Mouse (Mus musculus): ENCODE results near the gene Gramd1b. TPM values are rescaled to one million over a fixed set of nuclear protein-coding genes. Genes with fewer than 3 reads are reported as not detected.

Gramd1b gene
- total and polyA plus RNA-seq, 2 experiments from 2014 or later, result 18.0 to 48.6 TPM

DNA sequence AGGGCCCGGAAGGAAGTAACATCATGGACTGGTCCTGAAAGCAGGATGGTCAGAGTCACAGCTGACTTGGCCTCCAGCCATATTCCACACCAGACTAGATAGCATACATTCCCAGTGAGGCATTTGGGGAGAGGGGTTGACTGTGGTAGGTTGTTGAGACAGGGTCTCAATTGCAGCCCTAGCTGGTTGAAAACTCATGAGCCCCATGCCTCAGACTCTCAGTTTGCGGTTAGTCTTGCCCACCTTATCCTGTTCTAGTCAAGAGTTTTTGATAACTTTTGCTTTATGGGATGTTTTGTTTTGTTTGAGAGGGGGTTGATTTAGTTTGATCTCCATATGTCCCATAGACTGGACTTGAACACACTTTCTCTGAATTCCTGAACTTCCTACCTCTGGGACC lies 103.5 kb downstream of the Gramd1b start:
- 96% methylated on average over 2 of the region's 2 CpGs for WGBS
- H3K27me3 ChIP-seq (ENCODE audit: insufficient read depth, low read length), result no peaks in the 10 kb centered on the region
- no peak overlapping the region for H3K9ac ChIP-seq
- no peak for DNase-seq
- no peak for ATAC-seq
- H3K36me3 ChIP-seq (ENCODE audit: insufficient read depth), result no peaks in the 10 kb centered on the region
- H3K4me3 ChIP-seq (ENCODE audit: low read depth, low read length), result no peak overlapping the region
- H3K27ac ChIP-seq (ENCODE audit: low read depth, low read length), result no peak overlapping the region
- H3K4me2 ChIP-seq (ENCODE audit: low read depth), result no peak overlapping the region
- H3K4me1 ChIP-seq (ENCODE audit: insufficient read depth), result no peaks in the 10 kb centered on the region
- H3K9me3 ChIP-seq (ENCODE audit: low read length), result no peaks in the 10 kb centered on the region
- TF ChIP-seq CTCF (IDR thresholded peaks at IDR 0.05; ENCODE audit: low read depth), result no peak

DNA sequence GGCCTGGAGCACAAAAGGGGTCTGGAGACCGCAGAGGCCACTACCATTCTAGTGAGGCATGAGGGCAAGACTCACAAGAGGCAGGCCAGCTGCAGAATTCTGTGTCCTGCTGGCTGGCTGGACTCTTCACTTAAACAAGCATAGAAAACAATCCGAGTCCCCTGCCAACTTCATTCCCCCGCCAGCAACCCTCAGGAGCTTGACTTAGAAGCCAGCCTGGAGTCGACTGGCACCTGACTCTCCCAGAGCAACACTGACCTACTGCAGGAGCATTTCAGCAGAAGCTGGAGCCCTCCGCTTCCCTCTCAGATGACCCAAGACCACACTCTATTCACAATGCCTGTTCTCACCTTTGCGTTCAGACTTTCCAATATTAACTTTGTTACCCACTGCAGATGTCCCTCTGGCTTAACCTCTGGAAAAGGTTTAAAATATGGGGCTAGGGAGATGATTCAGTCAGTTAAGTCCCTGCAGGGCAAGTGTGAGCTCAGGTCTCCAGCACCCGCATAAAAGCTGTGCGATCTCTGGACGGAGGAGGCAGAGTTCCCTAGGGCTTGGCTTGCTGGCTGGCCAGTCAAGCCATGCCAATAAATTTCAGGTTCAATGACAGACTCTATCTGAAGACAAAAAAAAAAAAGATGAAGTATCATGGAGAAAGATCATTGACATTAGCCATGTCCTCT lies 104.8 kb downstream of the Gramd1b start:
- Histone ChIP-seq H3K4me3 (ENCODE audit: low read depth, low read length) (no peak overlapping the region), H3K9me3 (ENCODE audit: low read length) (no peaks in the 10 kb centered on the region), H3K9ac (no peak overlapping the region), H3K4me1 (ENCODE audit: insufficient read depth) (no peaks in the 10 kb centered on the region), H3K4me2 (ENCODE audit: low read depth) (no peak overlapping the region), H3K36me3 (ENCODE audit: insufficient read depth) (no peaks in the 10 kb centered on the region), H3K27me3 (ENCODE audit: insufficient read depth, low read length) (no peaks in the 10 kb centered on the region), H3K27ac (ENCODE audit: low read depth, low read length) (no peak overlapping the region)
- ATAC-seq (no peak), DNase-seq (no peak)
- no peak for TF ChIP-seq CTCF (IDR thresholded peaks at IDR 0.05; ENCODE audit: low read depth)
- WGBS, result 78% methylated on average over 9 of the region's 9 CpGs

DNA sequence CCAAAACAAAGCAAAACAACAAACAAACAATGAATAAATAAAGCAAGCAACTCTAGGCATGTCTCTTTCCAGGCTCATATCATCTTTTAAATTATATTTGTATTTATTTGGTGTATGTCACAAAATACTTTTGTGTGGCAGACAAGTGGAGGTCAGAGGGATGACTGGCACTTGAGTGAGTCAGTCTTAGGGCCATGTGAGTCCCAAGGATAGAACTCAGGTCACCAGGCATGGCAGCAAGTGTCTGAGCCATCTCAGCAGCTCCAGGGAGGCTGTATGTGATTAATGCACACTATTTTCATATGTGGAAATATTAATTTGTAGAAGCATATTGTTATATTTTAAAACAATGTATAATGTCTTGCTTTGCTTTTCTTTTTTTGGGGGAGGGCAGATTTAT lies 106.3 kb downstream of the Gramd1b start:
- no peak for TF ChIP-seq CTCF (IDR thresholded peaks at IDR 0.05; ENCODE audit: low read depth)
- Histone ChIP-seq H3K4me2 (ENCODE audit: low read depth) (no peak overlapping the region), H3K27me3 (ENCODE audit: insufficient read depth, low read length) (no peaks in the 10 kb centered on the region), H3K4me3 (ENCODE audit: low read depth, low read length) (no peak overlapping the region), H3K36me3 (ENCODE audit: insufficient read depth) (no peaks in the 10 kb centered on the region), H3K9ac (no peak overlapping the region), H3K4me1 (ENCODE audit: insufficient read depth) (no peaks in the 10 kb centered on the region), H3K9me3 (ENCODE audit: low read length) (no peaks in the 10 kb centered on the region), H3K27ac (ENCODE audit: low read depth, low read length) (no peak overlapping the region)
- ATAC-seq (no peak), DNase-seq (no peak)

DNA sequence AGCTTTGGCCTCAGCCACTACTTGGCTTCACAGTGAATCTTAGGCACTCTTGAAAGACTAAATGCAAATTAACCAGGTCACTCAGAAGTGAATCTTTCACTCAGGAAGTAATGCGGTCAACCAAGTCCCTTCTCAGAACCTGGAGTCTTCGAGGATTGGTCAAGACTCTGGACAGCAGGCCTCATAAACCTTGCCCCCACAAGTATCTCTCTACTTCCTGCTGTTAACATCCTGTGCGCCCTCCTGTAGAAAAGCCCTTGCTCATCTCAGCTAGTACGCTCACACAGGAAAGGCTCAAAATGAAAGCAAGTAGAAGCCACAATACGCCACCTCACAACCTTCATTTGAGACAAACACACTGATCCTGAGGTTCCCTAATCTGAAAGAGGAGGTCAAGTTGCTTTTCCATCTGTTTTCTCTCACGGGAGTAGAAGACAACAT lies 107.7 kb downstream of the Gramd1b start:
- H3K4me1 ChIP-seq (ENCODE audit: insufficient read depth), result no peaks in the 10 kb centered on the region
- ATAC-seq (no peak), DNase-seq (no peak)
- no peak for TF ChIP-seq CTCF (IDR thresholded peaks at IDR 0.05; ENCODE audit: low read depth)
- no peak overlapping the region for H3K4me3 ChIP-seq (ENCODE audit: low read depth, low read length)
- H3K9ac ChIP-seq, result no peak overlapping the region
- no peaks in the 10 kb centered on the region for H3K36me3 ChIP-seq (ENCODE audit: insufficient read depth)
- no peaks in the 10 kb centered on the region for H3K9me3 ChIP-seq (ENCODE audit: low read length)
- no peaks in the 10 kb centered on the region for H3K27me3 ChIP-seq (ENCODE audit: insufficient read depth, low read length)
- WGBS, result 84% methylated on average over 6 of the region's 6 CpGs
- no peak overlapping the region for H3K4me2 ChIP-seq (ENCODE audit: low read depth)
- no peak overlapping the region for H3K27ac ChIP-seq (ENCODE audit: low read depth, low read length)

DNA sequence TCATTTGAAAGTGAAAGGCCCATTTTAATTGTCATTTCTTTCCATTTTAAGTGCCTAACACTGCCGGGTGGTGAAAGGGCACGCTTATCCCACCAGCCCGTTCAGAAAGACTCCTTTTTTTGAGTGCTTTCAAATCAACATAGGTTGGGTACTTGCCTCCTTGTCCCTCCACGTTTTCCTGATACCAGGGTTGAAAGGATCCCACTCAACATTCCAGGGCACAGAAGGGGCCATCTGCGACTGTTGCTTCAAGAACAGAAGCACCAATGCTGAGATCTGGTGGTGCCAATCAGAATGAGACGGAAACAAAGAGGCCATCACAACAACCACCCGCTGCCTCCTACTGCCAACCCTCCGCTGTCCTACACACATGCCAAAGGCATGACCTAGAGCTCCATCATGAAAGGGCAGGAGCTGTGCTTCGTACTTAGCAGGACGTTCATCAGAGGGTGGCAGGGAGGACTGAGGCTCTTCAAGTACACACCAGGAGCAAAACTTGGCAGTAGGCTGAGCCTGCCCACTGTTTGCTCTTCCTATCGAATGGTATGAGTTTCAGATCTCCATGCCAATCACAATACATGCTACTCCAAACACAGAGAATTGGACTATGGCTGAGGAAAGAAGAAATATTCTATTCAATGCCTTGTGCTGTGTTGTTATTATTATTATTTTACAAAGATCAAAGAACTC lies 108.7 kb downstream of the Gramd1b start:
- Histone ChIP-seq H3K4me1 (ENCODE audit: insufficient read depth) (no peaks in the 10 kb centered on the region), H3K4me3 (ENCODE audit: low read depth, low read length) (no peak overlapping the region), H3K4me2 (ENCODE audit: low read depth) (no peak overlapping the region), H3K27ac (ENCODE audit: low read depth, low read length) (no peak overlapping the region), H3K36me3 (ENCODE audit: insufficient read depth) (no peaks in the 10 kb centered on the region), H3K9me3 (ENCODE audit: low read length) (no peaks in the 10 kb centered on the region), H3K9ac (no peak overlapping the region), H3K27me3 (ENCODE audit: insufficient read depth, low read length) (no peaks in the 10 kb centered on the region)
- no peak; the same call in 1 of the 2 replicates for ATAC-seq
- WGBS, result 73% methylated on average over 11 of the region's 11 CpGs
- DNase-seq, result no peak
- TF ChIP-seq CTCF (IDR thresholded peaks at IDR 0.05; ENCODE audit: low read depth), result no peak

DNA sequence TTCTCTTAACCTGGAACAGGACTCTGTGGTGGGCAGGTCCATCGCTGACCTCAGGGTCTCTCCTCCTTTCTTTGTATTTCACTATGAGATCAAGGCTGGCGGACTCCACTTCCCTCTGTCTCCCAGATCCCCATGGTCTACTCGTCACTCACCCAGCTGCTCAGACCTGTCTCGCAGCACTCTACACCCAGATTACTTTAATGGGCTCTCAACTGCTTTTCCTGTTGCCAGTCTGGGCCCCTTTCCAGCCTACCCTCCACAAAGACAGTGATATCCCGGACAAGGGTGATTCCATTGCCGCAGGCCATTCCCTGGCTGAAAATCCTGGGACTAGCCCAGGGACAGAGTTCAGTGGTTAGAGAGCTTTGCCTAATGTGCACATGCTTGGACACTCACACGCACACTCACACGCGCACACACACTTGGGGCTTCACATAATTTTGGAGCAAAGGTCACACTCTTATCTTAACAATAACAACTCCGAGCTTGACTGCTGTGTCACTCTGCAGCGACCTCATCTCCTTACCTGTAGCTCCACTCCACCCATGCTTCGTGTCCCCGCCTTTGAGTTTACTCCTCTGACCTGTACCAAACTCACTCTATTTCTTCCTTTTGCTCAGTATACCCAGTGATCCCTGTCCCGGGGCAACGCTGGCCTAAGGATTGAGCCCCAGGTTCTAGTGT lies 110.4 kb downstream of the Gramd1b start:
- TF ChIP-seq CTCF (IDR thresholded peaks at IDR 0.05; ENCODE audit: low read depth), result no peak
- 78% methylated on average over 15 of the region's 15 CpGs for WGBS
- Histone ChIP-seq H3K36me3 (ENCODE audit: insufficient read depth) (no peaks in the 10 kb centered on the region), H3K27me3 (ENCODE audit: insufficient read depth, low read length) (no peaks in the 10 kb centered on the region), H3K4me1 (ENCODE audit: insufficient read depth) (no peaks in the 10 kb centered on the region), H3K9ac (no peak overlapping the region), H3K27ac (ENCODE audit: low read depth, low read length) (no peak overlapping the region; the same call in 1 of the 2 replicates), H3K4me3 (ENCODE audit: low read depth, low read length) (no peak overlapping the region), H3K4me2 (ENCODE audit: low read depth) (no peak overlapping the region), H3K9me3 (ENCODE audit: low read length) (no peaks in the 10 kb centered on the region)
- DNase-seq (no peak), ATAC-seq (no peak)

DNA sequence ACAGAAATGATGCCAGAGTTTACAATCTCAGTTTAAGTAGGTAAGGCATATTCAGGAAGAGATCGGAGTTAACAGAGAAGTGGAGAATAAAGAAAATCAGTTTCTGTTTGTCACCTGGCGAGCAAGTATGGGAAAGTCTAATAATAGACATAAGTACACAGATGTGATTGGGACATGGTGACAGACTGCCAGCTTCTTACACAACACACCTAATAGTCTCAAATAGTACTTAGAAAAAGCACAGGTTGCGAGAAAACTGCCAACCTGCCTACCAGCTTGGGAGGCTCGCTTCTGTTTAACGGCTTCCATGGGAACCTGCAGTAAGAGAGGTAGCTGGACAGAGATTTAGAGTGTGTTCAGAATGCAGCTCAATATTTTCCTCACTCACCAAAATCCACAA lies 112.4 kb downstream of the Gramd1b start:
- no peak overlapping the region for H3K27ac ChIP-seq (ENCODE audit: low read depth, low read length)
- 90% methylated on average over 5 of the region's 5 CpGs for WGBS
- DNase-seq, result no peak
- ATAC-seq, result no peak
- H3K4me3 ChIP-seq (ENCODE audit: low read depth, low read length), result no peak overlapping the region
- H3K9me3 ChIP-seq (ENCODE audit: low read length), result no peaks in the 10 kb centered on the region
- no peaks in the 10 kb centered on the region for H3K36me3 ChIP-seq (ENCODE audit: insufficient read depth)
- no peak overlapping the region for H3K4me2 ChIP-seq (ENCODE audit: low read depth)
- no peak for TF ChIP-seq CTCF (IDR thresholded peaks at IDR 0.05; ENCODE audit: low read depth)
- H3K4me1 ChIP-seq (ENCODE audit: insufficient read depth), result no peaks in the 10 kb centered on the region
- H3K27me3 ChIP-seq (ENCODE audit: insufficient read depth, low read length), result no peaks in the 10 kb centered on the region
- no peak overlapping the region for H3K9ac ChIP-seq

All from forebrain, postnatal 0 days (tissue).